Mouse (Mus musculus) frontal cortex, adult (tissue): ENCODE measurements around the gene Prr5.

Source experiments
- ATAC-seq: cut with Nextera tagmentation; 2 replicates; pipeline ENCODE4 v1.9.2; 2017; ENCODE audit warnings: mild to moderate bottlenecking, moderate library complexity, mixed read lengths; ENCODE audit not compliant: low TSS enrichment

Prr5 gene

DNA sequence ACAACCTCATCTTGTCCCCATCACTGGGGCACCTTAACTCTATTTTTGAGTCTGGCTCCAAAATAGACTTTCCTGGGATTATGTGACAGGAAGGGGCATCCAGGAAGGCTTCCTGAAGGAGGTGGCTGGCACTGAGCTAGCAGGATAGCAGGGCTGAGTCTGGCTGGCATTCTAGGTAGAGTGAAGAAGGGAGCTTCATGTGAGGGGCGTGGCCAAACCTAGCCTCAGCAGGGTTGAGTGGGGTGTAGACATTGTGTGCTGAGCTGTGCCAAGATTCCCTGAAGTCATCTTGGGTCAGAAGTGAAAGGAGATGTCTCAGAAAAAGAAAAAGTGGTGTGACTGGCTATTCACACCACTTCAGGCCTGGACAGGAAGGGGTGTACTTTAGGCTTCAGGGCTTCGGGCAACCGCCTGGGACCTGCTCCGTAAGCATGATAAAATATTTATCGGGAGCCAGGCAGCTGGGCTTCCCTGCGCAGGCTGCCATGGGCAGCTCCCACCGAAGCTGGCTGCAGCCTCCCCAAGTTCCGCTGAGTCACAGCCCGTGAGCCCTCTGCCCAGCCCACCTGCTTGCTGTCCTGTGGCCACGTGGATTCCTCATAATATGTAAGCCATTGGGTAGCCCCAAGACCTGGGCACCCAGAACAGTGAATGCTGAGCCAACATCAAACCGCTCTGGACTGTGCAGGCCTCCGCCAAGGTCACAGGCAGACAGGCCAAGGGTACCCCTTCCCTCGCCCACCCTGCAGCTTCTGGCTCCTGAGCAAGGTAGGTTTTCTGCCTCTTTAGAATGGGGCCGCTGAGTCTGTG lies at the start of gene Prr5:
TSS of gene Prr5 (plus strand) at position 683 of the 810 bp plus-strand sequence.
- ATAC-seq: no peak

DNA sequence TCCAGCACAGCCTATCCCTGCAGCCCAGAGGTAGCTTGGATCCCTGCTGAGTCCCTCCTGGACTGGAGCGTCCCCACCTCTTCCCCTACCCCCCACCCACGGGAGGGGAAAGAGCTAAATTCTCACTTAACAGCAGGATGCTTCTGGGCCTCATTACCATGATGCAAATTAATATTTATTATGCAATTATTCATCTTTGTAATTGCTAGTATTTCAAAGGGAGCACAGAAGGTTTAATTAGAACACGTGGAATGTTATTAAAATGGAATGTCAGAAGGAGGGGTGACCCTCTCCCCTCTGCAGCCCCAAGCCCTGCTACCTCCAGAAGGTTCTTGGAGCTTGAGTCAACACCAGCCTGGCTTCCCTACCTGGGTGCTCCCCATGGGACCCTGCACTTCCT lies 49.4 kb upstream of the Prr5 start:
- ATAC-seq: no peak

DNA sequence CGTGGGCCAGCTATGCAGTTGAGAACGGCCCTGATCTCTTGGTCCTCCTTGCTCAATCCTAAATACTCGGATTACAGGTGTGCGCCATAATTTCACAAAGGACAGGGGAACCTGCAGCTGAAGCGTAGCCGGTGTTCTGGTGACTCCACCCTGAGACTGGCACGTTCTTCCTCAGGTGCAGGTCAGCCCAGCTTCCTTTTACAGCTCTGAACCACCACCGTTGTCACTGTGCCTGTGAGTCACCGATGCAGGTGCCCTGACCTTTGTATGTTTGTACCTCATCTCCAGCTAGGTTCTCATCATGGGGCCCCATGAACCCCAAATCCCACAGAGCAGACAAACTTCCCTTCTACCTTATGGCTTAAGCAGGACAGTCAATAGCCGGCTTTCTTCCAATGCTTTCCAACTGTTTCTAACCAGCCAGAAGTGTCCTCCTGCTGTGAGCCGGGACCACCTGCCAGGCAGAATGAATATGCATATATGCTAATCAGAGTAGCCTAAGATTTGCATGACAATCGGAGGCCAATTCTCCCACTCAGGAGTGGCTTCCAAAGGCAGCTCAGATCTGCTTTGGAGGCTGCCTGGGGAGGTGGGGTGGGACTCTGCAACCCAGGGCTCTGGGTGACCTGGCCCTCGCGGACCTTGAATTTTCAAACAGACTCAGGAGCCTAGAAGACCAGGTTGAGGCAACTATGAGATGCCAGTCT lies 47.5 kb upstream of the Prr5 start:
- peak; percentile 77 for ATAC-seq

DNA sequence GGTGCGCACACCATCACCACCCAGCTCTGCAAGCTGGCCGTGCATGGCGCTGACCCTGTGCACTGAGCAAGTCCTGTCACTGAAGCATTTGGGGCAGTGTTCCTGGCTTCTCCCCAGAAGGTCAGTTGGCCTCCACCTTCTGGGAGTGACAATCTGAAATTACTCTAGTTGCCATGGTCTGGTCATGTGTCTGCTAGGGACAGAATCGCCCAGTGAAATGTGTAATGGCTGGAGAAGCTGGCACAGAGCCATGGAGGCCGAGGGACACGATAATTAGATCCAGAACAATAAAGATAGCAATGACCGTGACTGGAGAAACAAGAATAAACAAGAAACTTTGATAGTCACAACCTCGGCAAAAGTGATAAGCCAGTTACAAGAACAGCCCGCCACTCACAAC lies 44.5 kb upstream of the Prr5 start:
- ATAC-seq: no peak

DNA sequence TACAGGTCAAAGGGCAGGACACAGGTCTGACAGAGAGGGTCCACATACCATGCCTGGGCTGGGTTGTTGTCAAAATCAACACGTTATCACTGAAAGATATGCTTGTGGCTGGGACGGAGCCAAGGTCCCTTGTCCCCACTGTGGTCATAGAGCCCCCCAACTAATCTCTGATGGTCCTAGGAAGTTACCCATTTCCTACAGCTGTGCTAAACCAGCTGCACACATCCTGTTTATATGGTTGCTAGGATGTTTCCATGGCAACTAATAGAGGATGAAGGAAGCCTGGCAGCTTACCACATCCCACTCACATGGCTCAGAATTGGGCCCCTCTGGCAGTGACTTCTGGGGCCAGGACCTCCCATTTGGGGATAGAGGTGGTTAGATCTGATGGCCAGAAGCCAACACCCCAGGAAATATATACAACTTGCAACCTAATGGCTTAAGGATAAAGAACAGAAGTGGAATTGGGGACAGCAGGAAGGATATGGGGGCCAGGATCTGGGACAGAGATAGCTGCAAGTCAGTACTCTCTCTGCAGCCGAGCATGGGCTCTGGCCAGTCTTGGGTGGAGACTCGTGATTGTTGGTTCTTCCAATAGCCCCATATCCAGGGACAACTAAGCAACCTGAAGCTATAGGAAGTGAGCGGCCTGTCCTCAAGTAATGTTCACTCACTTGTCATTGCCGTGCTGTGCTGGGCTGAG lies 43.6 kb upstream of the Prr5 start:
- no peak for ATAC-seq

DNA sequence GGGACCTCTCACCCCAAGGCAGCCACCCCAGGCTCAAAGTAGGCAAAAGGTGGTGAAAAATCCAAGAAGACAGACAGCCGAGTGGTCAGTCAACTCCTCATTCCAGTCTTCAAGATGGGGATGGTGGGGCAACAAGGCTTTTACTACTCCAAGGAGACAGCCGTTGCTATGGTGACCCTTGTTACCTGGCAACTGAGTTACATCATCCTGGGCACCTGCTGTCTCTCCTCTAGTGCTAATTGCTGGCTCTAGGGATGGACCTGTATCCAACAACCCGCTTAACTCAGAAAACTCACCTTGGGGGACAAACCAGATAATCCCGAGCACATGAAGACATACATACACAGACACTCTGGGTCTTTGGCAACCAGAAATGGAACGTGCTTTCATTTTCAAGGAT lies 42.1 kb upstream of the Prr5 start:
- peak; percentile 50; the same call in 1 of the 2 replicates for ATAC-seq

DNA sequence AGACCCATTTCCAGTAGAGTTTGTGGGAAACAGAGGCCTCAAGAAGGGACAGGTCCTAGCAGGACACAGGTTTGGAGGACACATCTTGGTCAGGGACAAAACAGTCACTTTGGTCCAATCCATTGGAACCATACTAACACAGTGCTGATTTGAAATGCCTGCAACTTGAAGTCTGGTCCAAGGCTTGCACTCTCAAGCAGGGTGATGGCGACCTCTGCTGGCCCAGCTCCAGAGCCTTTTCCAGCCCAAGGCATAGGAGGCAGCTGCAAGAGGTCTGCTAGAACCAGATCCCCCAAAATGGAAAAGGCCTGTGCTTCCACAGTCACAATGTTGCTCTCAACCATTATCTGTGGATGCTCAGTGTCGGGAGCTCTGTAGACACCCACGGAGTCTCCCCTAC lies 39.7 kb upstream of the Prr5 start:
- no peak for ATAC-seq

DNA sequence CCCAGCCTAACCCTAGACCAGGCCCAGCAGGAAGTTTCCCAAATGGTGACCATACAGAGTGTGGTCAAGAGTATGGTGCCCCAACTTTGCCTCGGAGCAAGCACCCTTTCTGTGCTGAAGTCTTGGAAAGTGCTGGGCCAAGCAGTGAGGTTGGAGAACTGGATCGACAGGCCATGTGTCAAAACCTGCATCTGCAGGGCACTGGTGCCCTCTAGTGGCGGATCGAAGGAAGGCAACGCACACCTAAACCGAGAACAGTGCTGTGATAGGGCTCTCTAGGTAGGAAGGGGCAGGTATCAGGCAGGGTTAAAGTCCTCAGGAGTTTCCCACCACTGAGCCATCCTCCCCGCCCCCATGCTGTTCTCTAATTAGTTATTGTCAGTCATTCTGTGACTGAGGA lies 37.9 kb upstream of the Prr5 start:
- peak; percentile 90 for ATAC-seq

DNA sequence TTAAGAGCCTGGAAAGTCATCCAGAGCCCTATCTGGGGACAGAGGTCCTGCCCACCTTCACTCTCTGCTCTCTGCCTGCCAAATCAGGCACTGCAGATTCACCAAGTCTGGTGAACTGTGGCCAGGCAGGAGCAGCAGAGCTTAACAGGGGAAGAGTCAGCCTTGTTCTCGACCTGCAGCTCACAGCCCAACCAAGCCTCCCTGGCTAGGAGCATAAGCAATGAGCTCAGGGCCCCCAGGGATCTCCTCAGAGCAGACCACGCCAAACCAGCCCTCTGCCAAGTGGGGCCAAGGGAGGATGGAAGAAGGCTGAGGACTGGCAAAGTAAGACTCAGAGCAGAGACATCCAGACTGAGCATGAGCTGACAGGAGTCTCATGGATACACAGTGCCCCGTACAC lies 35.1 kb upstream of the Prr5 start:
- ATAC-seq: no peak

DNA sequence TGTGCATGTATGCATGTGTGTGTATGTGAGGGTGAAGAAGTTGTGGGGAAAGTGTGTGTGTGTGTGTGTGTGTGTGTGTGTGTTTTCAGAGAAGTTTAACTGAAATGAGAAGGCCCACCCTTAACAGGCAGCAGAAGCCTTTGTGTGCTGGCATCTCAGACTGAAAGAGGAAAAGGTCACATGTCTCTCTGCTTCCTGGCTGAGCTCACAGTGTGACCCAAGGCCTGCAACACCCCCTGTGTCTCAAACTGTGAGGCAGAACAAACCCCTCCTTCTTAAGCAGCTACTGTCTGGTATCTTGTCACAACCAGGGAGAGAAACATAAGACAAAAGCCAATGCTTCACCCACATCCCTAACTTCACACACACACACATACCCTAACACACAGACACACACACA lies 31.0 kb upstream of the Prr5 start:
- ATAC-seq: no peak

DNA sequence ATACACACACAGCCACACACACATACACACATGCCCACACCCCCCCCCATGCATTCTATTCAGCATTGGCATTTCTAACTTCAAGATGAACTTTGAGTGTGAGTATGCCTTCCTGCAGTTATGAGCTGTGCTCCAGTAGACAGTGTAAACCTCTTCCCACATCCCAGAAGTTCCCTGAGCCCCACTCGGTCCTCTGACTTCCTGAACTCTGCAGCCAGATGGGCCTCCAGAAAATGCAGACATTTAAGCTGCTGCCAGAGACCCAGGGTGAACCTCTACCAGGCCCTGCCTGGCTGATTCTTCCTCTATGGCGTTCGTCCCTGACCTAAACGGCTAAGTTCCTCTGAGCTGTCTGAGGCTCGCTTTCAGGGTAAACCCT lies 30.4 kb upstream of the Prr5 start:
- ATAC-seq: no peak; the same call in 1 of the 2 replicates

DNA sequence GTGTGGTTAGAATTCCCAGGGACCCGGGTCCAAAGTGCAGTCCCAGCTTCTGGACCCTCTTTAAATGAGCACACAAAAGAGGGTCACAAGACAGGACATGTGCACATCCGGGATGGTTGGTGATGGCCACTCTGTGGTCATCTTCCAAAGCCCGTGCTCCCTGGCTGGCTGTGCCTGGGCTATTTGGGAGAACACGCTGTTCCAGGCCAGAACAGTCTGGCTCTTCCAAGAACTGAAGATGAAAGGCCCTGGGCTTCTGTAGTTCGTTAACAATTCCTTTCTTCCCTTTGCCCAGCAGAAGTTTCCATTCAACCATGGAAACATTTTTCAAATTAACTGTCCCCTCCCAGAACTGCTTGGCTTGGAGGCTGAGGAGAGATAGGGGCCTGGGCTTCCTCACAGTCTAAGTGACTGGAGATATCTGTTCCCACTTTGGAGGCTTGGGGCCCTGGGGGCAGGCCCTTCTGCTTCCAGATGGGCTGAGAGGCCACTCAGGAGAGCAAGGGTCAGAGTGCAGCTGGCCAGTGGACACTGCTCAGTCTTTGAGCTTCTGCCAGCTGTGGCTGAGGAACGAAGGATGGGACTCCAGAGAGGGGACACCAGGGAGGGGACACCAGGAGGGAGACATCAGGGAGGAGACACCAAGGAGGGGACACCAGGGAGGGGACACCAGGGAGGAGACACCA lies 29.8 kb upstream of the Prr5 start:
- peak; percentile 34; the same call in 1 of the 2 replicates for ATAC-seq

DNA sequence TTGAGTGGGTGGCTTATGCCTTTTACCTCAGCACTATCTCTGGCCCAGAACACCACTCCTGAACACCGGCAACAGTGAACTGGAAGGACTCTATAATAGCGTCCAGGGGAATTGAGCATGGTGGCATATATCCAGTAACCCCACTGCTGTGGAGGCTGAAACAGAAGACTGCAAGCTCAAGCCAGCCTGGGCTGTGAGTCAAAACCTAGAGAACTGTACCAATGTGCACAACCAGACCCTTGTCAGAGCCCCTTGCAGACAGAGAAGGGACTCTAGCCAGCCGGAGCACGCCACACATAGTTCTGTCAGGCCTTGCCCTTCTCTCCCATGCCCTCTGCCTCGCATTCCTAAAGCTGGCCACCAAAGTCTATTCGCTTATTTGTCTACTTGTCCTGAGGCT lies 28.7 kb upstream of the Prr5 start:
- ATAC-seq: no peak

DNA sequence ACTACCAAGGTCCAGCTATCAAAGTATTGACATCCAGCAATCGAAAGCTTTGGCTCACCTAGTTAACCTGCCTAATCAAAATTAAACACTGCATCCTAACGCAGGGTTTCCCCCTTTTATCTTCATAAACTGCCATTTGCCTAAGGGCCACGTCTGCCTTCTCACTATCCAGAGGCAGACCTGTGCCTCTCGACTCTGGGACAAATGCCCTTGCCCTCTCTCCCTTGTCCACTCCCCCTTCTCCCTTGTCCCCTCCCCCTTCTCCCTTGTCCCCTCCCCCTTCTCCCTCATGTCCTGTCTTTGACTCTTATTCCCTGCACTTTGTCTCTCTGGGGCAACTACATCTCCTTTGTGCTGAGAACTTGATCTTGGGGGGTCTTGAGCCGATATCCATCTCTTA lies 28.3 kb upstream of the Prr5 start:
- no peak for ATAC-seq

DNA sequence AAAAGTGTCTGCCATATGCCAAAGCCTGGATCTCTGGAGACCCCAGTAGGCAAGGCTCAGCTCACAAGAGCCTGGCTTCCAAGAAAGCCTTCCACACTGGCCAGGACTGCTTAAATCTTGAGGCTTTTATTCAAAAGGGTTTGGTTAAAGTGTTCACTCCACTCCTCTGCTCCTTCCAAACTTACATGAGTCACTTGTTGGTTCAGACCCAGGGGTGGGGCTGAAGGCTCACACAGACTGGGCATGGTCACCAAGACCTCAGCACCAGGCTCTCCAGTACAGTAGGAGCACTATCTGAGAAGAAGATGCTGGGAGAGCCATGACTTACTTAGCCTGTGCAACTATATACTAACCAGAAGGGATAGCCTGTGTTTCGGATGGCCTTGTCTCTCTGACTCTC lies 27.5 kb upstream of the Prr5 start:
- ATAC-seq: no peak

DNA sequence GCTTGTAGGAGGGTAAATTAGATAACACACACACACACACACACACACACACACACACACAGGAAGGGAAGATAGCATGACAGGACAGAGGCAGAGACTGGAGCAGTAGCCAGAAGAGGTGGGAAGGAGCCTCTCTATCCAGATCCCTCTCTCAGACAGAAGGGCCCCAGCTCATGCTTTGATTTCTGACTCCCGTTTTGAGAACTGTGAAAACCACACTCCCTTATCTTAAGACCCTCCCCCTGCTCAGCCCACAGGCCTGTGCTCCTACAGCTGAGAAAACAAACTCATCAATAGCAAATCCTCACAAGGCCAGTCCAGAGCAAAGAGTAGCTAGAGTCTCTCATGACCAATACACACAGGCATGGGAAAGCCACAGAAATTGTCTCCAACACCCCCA lies 26.2 kb upstream of the Prr5 start:
- no peak for ATAC-seq

DNA sequence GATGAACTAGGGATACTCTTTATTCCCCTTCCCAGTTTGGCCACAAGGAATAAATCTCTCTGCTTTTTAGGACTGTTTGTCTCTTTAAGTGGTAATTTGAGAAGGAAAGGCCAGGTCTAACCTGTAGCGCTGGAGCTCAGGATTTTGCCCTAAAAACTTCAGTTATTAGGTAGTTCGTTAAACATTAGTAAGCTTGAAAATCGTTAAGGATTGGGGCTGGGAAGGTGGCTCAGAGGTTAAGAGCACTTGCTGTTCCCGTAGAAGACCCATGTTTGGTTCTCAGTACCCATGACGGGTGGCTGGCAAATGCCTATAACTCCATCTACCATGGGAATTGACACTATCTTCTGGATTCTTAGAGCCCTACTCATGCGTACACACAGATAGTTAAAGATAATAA lies 17.9 kb upstream of the Prr5 start:
- ATAC-seq: no peak

DNA sequence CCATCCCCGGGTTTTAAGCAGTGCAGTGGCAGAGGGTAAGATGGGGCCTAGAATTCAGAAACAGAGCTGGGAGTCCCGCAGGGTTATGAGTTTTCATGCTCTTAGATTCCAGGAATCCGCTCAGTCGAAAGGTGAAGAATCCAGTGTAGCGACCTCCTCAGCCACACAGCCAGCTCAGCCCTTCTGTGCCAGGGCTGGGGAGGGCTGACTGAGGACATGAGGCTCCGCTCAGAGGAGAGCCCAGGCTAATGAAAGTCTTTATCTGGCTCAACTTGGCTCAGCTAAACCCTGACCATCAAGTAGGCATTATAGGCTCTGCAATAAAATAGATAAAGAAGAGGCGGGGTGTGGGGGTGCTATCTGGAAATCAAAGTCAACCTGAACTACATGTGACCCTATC lies 16.3 kb upstream of the Prr5 start:
- ATAC-seq: no peak

DNA sequence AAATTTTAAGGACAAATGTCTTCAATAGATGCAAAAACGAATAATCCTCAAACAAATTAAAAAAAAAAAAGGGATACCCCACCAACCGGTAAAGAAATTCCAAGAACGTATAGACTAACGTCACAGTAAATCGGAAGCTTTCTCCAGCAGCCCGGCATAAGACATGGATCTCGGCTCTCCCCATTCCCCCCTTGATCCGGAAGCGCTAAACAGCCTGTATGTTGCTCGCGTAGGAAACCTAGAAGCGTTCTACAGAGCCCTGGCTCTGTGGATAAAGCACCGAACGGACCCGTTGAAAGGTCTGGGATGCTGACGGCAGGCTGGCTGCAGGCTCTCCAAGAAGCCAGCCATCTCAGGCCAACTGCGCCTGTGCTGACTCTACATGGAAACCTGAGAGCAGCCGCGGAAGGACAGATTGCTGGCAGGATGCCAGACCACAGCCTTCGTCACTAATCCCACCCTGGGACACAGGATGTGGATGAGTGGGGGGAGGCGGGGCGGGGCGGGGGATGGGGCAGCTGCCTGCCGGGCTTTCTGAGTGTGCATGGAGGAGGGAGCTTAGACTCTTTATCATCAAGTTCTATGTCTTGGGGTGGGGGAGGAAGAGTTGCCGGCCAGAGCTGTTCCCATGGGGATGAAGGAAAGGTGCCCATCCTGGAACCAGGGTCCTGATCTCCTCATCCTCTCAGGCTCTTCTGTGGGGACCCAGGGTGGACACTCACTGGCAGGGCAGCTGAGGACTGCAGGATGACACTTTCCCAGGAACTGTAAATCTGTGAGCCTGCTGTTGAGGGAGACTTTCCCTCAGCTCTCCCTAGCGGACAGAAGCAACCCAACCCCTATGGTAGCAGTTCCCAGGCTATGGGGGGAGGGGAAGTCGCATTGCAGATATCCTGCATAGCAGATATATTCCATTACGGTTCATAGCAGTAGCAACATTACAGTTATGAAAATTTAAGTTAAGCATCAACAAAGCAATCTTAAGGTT lies 15.1 kb upstream of the Prr5 start:
- ATAC-seq: peak; percentile 72

DNA sequence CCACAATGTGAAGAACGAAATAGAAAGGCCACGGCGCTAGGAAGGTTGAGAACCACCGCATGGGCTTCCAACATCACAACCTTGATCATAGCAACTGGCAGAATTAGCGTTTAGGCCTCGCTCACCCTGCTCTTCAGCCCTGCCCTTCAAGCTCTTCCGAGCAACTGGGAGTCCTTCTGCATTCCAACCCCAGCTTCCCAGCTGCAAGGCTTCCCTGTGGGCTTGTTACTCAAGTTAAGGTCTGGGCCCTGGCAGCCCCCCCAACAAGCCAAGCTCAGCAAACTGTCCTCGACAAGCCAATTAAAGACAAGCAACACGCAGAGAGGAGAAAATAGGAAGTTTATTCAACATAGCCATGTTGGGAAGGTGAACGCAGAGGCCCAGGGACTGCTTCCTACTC lies 14.4 kb upstream of the Prr5 start:
- no peak for ATAC-seq

DNA sequence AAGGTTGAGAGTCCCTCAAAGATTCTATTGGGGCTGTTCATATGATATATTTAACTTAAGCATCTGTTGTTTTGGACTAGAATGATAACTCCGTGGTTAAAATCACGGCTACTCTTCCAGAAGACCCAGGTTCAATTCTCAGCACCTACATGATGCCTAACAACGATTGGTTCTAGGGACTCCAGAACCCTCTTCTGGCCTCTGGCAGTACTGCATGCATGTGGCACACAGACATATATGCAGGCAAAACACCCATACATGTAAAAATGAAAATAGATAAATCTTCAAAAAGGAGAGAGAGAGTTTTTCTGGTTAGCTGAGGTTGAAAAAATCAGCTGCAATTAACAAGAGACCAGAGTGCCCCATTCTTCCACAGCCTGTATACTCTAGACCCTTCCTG lies 12.7 kb upstream of the Prr5 start:
- no peak for ATAC-seq
